Mouse (Mus musculus) midbrain, embryonic 10.5 days (tissue): ENCODE data around the gene Tmem9b. TPM values are rescaled to one million over a fixed set of nuclear protein-coding genes. Genes with fewer than 3 reads are reported as not detected.
A peak's percentile ranks its signal among the peaks of the same experiment; 100 is the strongest.

Experiments
- DNase-seq: peaks from one replicate; pipeline ENCODE4 v3.0.0-alpha.2; 2017; ENCODE audit warnings: low spot score
- H3K27ac ChIP-seq: fragments of 300-500 bp; sonication (generic); replicated peaks from 2 replicates; pipeline ENCODE4 v1.5.1; 2016; ENCODE audit warnings: mild to moderate bottlenecking
- H3K27me3 ChIP-seq: fragments of 300-500 bp; sonication (generic); 2 replicates; pipeline ENCODE4 v1.6.1; 2016; ENCODE audit warnings: low read depth, mild to moderate bottlenecking; ENCODE audit not compliant: poor library complexity, severe bottlenecking
- H3K36me3 ChIP-seq: fragments of 300-500 bp; sonication (generic); 2 replicates; pipeline ENCODE4 v1.6.1; 2016; ENCODE audit warnings: mild to moderate bottlenecking, moderate library complexity
- H3K4me1 ChIP-seq: fragments of 300-500 bp; sonication (generic); 2 replicates; pipeline ENCODE4 v1.6.1; 2016
- H3K4me3 ChIP-seq: fragments of 300-500 bp; sonication (generic); 2 replicates; pipeline ENCODE4 v1.5.1; 2016; ENCODE audit warnings: mild to moderate bottlenecking, moderate library complexity
- H3K9me3 ChIP-seq: fragments of 300-500 bp; sonication (generic); replicated peaks from 2 replicates; pipeline ENCODE4 v1.6.1; 2016; ENCODE audit warnings: mild to moderate bottlenecking
- WGBS: fragments of 180-500 bp; shearing (Covaris S2); methylation state at CpG from one replicate; pipeline ENCODE4 v1.1.7; 2016; 5-methylcytosine and 5-hydroxymethylcytosine counted together
- polyA plus RNA-seq: library from polyadenylated mRNA; unstranded; fragments of >200 nt; fragmentation: Nextera tagmentation; extraction: Ambion mirVana; gene quantifications from 2 replicates; pipeline ENCODE4 v1.2.1, GENCODE M21; 2016

Gene Tmem9b
- polyA plus RNA-seq, 1 experiment from 2014 or later, result 43.8 TPM

- H3K9me3 ChIP-seq, result no peaks in the 10 kb centered on the region
- no peak within 1 kb of the TSS for H3K4me3 ChIP-seq
- H3K27me3 ChIP-seq, result no peaks in the 10 kb centered on the region
- 95% methylated on average over 5 of the region's 5 CpGs for WGBS
- no peak for DNase-seq
- H3K27ac ChIP-seq, result no peak within 1 kb of the TSS
- H3K4me1 ChIP-seq, result no peaks in the 10 kb centered on the region
- no peaks in the 10 kb centered on the region for H3K36me3 ChIP-seq
These were observed 29.0 kb downstream of the Tmem9b start, which contains the start of gene BC051019 for GRCm38 (mm10) chr7:109723697-109724096. Gene BC051019 (minus strand): TSS chr7:109723850.

- 92% methylated on average over 8 of the region's 8 CpGs for WGBS
- H3K9me3 ChIP-seq, result no peaks in the 10 kb centered on the region
- no peaks in the 10 kb centered on the region for H3K27me3 ChIP-seq
- H3K36me3 ChIP-seq, result no peaks in the 10 kb centered on the region
- no peaks in the 10 kb centered on the region for H3K4me1 ChIP-seq
- no peak overlapping the region for H3K4me3 ChIP-seq
- DNase-seq, result no peak
- no peak overlapping the region for H3K27ac ChIP-seq
These were observed 29.6 kb downstream of the Tmem9b start for GRCm38 (mm10) chr7:109723114-109723513.

- Histone ChIP-seq H3K4me3 (no peak overlapping the region), H3K36me3 (no peaks in the 10 kb centered on the region), H3K27ac (no peak overlapping the region), H3K9me3 (no peaks in the 10 kb centered on the region), H3K4me1 (no peaks in the 10 kb centered on the region), H3K27me3 (no peaks in the 10 kb centered on the region)
- DNase-seq, result no peak
- whole genome bisulfite sequencing, result 93% methylated on average over 2 of the region's 2 CpGs
These were observed 30.1 kb downstream of the Tmem9b start for GRCm38 (mm10) chr7:109722618-109723017.

GRCm38 (mm10) chr7:109719286-109719685 is 33.4 kb downstream of the Tmem9b start:
- no peak for DNase-seq
- H3K4me3 ChIP-seq, result no peak overlapping the region
- no peaks in the 10 kb centered on the region for H3K36me3 ChIP-seq
- no peaks in the 10 kb centered on the region for H3K27me3 ChIP-seq
- WGBS, result 69% methylated on average over 9 of the region's 9 CpGs
- no peaks in the 10 kb centered on the region for H3K4me1 ChIP-seq
- H3K9me3 ChIP-seq, result no peaks in the 10 kb centered on the region
- H3K27ac ChIP-seq, result no peak overlapping the region

GRCm38 (mm10) chr7:109713434-109713982 is 39.2 kb downstream of the Tmem9b start:
- H3K27me3 ChIP-seq, result no peaks in the 10 kb centered on the region
- WGBS, result 89% methylated on average over 2 of the region's 2 CpGs

GRCm38 (mm10) chr7:109712198-109712597 is 40.5 kb downstream of the Tmem9b start:
- H3K36me3 ChIP-seq, result peaks cover 58% of the 10 kb centered on the region
- no peak for DNase-seq
- WGBS, result 91% methylated on average over 7 of the region's 7 CpGs

More at GRCm38 (mm10) chr7:109713434-109713982, 39.2 kb downstream of the Tmem9b start:
- H3K36me3 ChIP-seq, result peaks cover 45% of the 10 kb centered on the region
- no peaks in the 10 kb centered on the region for H3K9me3 ChIP-seq
- H3K27ac ChIP-seq, result no peak overlapping the region
- no peak for DNase-seq
- H3K4me3 ChIP-seq, result no peak overlapping the region
- no peaks in the 10 kb centered on the region for H3K4me1 ChIP-seq

GRCm38 (mm10) chr7:109710069-109710468 is 42.6 kb downstream of the Tmem9b start:
- no peaks in the 10 kb centered on the region for H3K9me3 ChIP-seq
- no peaks in the 10 kb centered on the region; the same call in 1 of the 2 replicates for H3K4me1 ChIP-seq
- H3K27me3 ChIP-seq, result no peaks in the 10 kb centered on the region
- no peak overlapping the region for H3K27ac ChIP-seq
- WGBS, result 81% methylated on average over 1 of the region's 1 CpGs
- DNase-seq, result no peak
- H3K36me3 ChIP-seq, result peaks cover 58% of the 10 kb centered on the region
- no peak overlapping the region for H3K4me3 ChIP-seq

More at GRCm38 (mm10) chr7:109712198-109712597, 40.5 kb downstream of the Tmem9b start:
- no peaks in the 10 kb centered on the region for H3K27me3 ChIP-seq
- H3K27ac ChIP-seq, result no peak overlapping the region
- no peak overlapping the region for H3K4me3 ChIP-seq
- no peaks in the 10 kb centered on the region for H3K4me1 ChIP-seq
- H3K9me3 ChIP-seq, result no peaks in the 10 kb centered on the region

GRCm38 (mm10) chr7:109708961-109709382 is 43.7 kb downstream of the Tmem9b start:
- 79% methylated on average over 3 of the region's 3 CpGs for WGBS
- H3K4me3 ChIP-seq, result no peak overlapping the region
- H3K4me1 ChIP-seq, result peaks cover 6% of the 10 kb centered on the region
- peaks cover 58% of the 10 kb centered on the region for H3K36me3 ChIP-seq
- no peaks in the 10 kb centered on the region for H3K9me3 ChIP-seq
- H3K27me3 ChIP-seq, result no peaks in the 10 kb centered on the region
- no peak overlapping the region for H3K27ac ChIP-seq
- DNase-seq, result no peak

- peaks cover 50% of the 10 kb centered on the region for H3K36me3 ChIP-seq
- 69% methylated on average over 4 of the region's 4 CpGs for WGBS
- no peaks in the 10 kb centered on the region for H3K9me3 ChIP-seq
- H3K27ac ChIP-seq, result no peak overlapping the region
- peak; percentile 31 for DNase-seq
- H3K27me3 ChIP-seq, result peaks cover 11% of the 10 kb centered on the region
- H3K4me3 ChIP-seq, result no peak overlapping the region
- peaks cover 18% of the 10 kb centered on the region for H3K4me1 ChIP-seq
These were observed 45.5 kb downstream of the Tmem9b start for GRCm38 (mm10) chr7:109707023-109707785.

- Histone ChIP-seq H3K27ac (peak overlapping the region; percentile 91), H3K36me3 (peaks cover 22% of the 10 kb centered on the region), H3K4me1 (peaks cover 18% of the 10 kb centered on the region), H3K9me3 (no peaks in the 10 kb centered on the region; the same call in 1 of the 2 replicates), H3K27me3 (peaks cover 12% of the 10 kb centered on the region), H3K4me3 (peak overlapping the region; percentile 79)
- DNase-seq, result no peak
- WGBS, result 65% methylated on average over 3 of the region's 3 CpGs
These were observed 48.2 kb downstream of the Tmem9b start for GRCm38 (mm10) chr7:109704461-109704860.

GRCm38 (mm10) chr7:109704016-109704377 is 48.7 kb downstream of the Tmem9b start:
- H3K36me3 ChIP-seq, result peaks cover 18% of the 10 kb centered on the region
- peaks cover 12% of the 10 kb centered on the region for H3K27me3 ChIP-seq
- H3K9me3 ChIP-seq, result no peaks in the 10 kb centered on the region; the same call in 1 of the 2 replicates
- H3K4me1 ChIP-seq, result peaks cover 18% of the 10 kb centered on the region
- no peak for DNase-seq
- H3K27ac ChIP-seq, result peak overlapping the region; percentile 91
- 3% methylated on average over 17 of the region's 17 CpGs for WGBS
- H3K4me3 ChIP-seq, result peak overlapping the region; percentile 79

GRCm38 (mm10) chr7:109703190-109704015 is 49.3 kb downstream of the Tmem9b start, which contains the start of the genes St5 and Akip1:
Gene St5 (minus strand): TSS chr7:109703605.
Gene Akip1 (plus strand): TSS chr7:109703690.
- H3K4me1 ChIP-seq, result peaks cover 18% of the 10 kb centered on the region
- H3K36me3 ChIP-seq, result peaks cover 12% of the 10 kb centered on the region
- H3K9me3 ChIP-seq, result no peaks in the 10 kb centered on the region; the same call in 1 of the 2 replicates
- peak within 1 kb of the TSS; percentile 79 for H3K4me3 ChIP-seq
- peak; percentile 97 for DNase-seq
- H3K27me3 ChIP-seq, result peaks cover 12% of the 10 kb centered on the region
- peak within 1 kb of the TSS; percentile 91 for H3K27ac ChIP-seq
- under 1% methylated on average over 61 of the region's 61 CpGs for WGBS
